Mouse (Mus musculus) stomach, embryonic 16.5 days (tissue): ENCODE data around the gene Zfp595. TPM values are rescaled to one million over a fixed set of nuclear protein-coding genes. Genes with fewer than 3 reads are reported as not detected.
A peak's percentile ranks its signal among the peaks of the same experiment; 100 is the strongest.
"Not testable (repeated sequence)": the region's sequence is repeated elsewhere in the genome, so short reads cannot be mapped to it uniquely, and the experiment has no call there.

Experiments used
- ATAC-seq: fragments of 200-750 bp; cut with Nextera tagmentation; 2 replicates; pipeline ENCODE4 v1.8.0; 2017; ENCODE audit warnings: moderate number of reproducible peaks, moderate TSS enrichment; ENCODE audit not compliant: insufficient read depth, low FRiP score
- H3K27ac ChIP-seq: fragments of 300-500 bp; sonication (generic); 2 replicates; pipeline ENCODE4 v1.5.1; 2014; ENCODE audit warnings: low read length
- H3K27me3 ChIP-seq: fragments of 300-500 bp; sonication (generic); 2 replicates; pipeline ENCODE4 v1.6.1; 2014; ENCODE audit warnings: low read length, control low read depth, mixed read lengths; ENCODE audit not compliant: control insufficient read depth, insufficient read depth
- H3K36me3 ChIP-seq: fragments of 300-500 bp; sonication (generic); 2 replicates; pipeline ENCODE4 v1.6.1; 2014; ENCODE audit warnings: low read length; ENCODE audit not compliant: control insufficient read depth, insufficient read depth
- H3K4me1 ChIP-seq: fragments of 300-500 bp; sonication (generic); 2 replicates; pipeline ENCODE4 v1.6.1; 2014; ENCODE audit warnings: low read length, control low read depth, mixed read lengths; ENCODE audit not compliant: control insufficient read depth, insufficient read depth
- H3K4me2 ChIP-seq: fragments of 300-500 bp; sonication (generic); 2 replicates; pipeline ENCODE4 v1.6.1; 2014; ENCODE audit warnings: low read depth, low read length, mixed read lengths
- H3K4me3 ChIP-seq: fragments of 300-500 bp; sonication (generic); replicated peaks from 2 replicates; pipeline ENCODE4 v1.5.1; 2014; ENCODE audit warnings: mild to moderate bottlenecking, low read length
- H3K9ac ChIP-seq: fragments of 300-500 bp; sonication (generic); 2 replicates; pipeline ENCODE4 v1.6.1; 2014; ENCODE audit warnings: low read length
- H3K9me3 ChIP-seq: fragments of 300-500 bp; sonication (generic); replicated peaks from 2 replicates; pipeline ENCODE4 v1.6.1; 2016; ENCODE audit warnings: low read length, control low read depth; ENCODE audit not compliant: control insufficient read depth
- WGBS: fragments of 180-500 bp; shearing (Covaris S2); extraction: QIAGEN DNeasy Blood & Tissue Kit; methylation state at CpG from one replicate; pipeline ENCODE4 v1.1.7; 2014; 5-methylcytosine and 5-hydroxymethylcytosine counted together
- polyA plus RNA-seq: library from polyadenylated mRNA; unstranded; fragments of >200 nt; fragmentation: Nextera tagmentation; extraction: Ambion mirVana; gene quantifications from 2 replicates; pipeline ENCODE4 v1.2.1, GENCODE M21; 2015

Gene Zfp595
- polyA plus RNA-seq, 1 experiment from 2014 or later: 3.1 TPM

- peak within 1 kb of the TSS; percentile 79 for H3K4me3 ChIP-seq
- peak within 1 kb of the TSS; percentile 65 for H3K4me2 ChIP-seq
- peak within 1 kb of the TSS; percentile 83 for H3K9ac ChIP-seq
- no peak within 1 kb of the TSS; the same call in 1 of the 2 replicates for H3K27ac ChIP-seq
- no peaks in the 10 kb centered on the region for H3K36me3 ChIP-seq
- no peaks in the 10 kb centered on the region; the same call in 1 of the 2 replicates for H3K9me3 ChIP-seq
- 8% methylated on average over 16 of the region's 16 CpGs for WGBS
- peak; percentile 98 for ATAC-seq
- H3K27me3 ChIP-seq: no peaks in the 10 kb centered on the region
- H3K4me1 ChIP-seq: 0 out of 2 replicates have a peak, but pooled peaks cover 3% of the 10 kb centered on the region
Measured at GRCm38 (mm10) chr13:67305822-67306672, 26.3 kb downstream of the Zfp595 start, which contains the start of gene Zfp457. Gene Zfp457, minus strand, starts transcription at chr13:67306485.

GRCm38 (mm10) chr13:67278314-67278713 is 54.1 kb downstream of the Zfp595 start, which contains the start of gene Zfp458:
Gene Zfp458, minus strand, starts transcription at chr13:67278466.
- ATAC-seq: peak; percentile 53; the same call in 1 of the 2 replicates
- WGBS: 34% methylated on average over 7 of the region's 7 CpGs
- no peak within 1 kb of the TSS for H3K9ac ChIP-seq

GRCm38 (mm10) chr13:67269383-67270065 is 62.8 kb downstream of the Zfp595 start:
- not testable (repeated sequence) for H3K9me3 ChIP-seq, H3K27me3 ChIP-seq, H3K27ac ChIP-seq, H3K36me3 ChIP-seq, H3K4me1 ChIP-seq
- 46% methylated on average over 8 of the region's 9 CpGs for WGBS
- peak overlapping the region; percentile 76 for H3K9ac ChIP-seq
- H3K4me2 ChIP-seq: peak overlapping the region; percentile 66
- peak; percentile 54; the same call in 1 of the 2 replicates for ATAC-seq
- peak overlapping the region; percentile 80 for H3K4me3 ChIP-seq

More at GRCm38 (mm10) chr13:67278314-67278713, 54.1 kb downstream of the Zfp595 start, which contains the start of gene Zfp458:
- Histone ChIP-seq H3K4me2 (0 out of 2 replicates have a peak within 1 kb of the TSS, but pooled peaks have one; percentile 15), H3K9me3 (no peaks in the 10 kb centered on the region), H3K4me1 (no peaks in the 10 kb centered on the region), H3K36me3 (no peaks in the 10 kb centered on the region), H3K27me3 (no peaks in the 10 kb centered on the region), H3K27ac (no peak within 1 kb of the TSS), H3K4me3 (no peak within 1 kb of the TSS)

DNA sequence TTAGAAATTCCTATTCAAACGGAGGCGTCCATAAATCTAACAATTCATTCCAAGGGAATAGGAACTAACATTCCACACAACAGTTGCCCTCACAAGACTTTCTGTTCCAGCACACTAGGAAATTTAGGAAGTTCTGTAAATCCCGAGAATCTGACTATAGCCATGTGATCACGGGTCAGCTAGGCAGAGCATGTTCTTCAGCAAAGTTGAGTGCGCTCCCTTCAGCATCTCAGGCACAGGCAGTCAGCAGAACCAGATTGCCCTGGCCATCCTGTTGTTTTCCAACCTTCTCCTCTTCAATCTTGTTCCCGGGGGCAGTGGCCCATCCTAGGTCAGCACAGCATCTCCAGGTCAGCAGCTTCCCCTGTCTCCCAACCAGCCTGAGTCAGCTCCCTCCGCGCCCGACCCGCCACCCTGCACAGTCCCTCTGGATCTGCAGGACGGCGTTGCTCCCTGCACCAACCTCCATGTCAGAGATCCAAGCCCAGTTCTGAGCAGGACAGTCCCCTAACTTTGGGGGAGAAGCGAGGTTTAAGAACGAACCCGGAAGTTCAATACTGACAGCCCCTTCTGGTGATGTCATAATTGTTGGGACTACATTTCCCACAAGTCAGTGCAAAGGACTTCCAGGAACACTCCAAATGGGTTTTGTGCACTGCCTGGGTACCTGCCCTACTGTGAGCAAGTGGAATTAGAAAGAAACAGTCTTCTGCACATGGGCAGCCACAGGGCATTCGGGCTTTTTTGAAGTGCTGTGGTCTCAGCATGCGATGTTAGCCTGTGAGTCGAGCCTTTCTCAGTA is 63.6 kb downstream of the Zfp595 start:
- Histone ChIP-seq H3K36me3 (no peaks in the 10 kb centered on the region), H3K4me2 (peak overlapping the region; percentile 66), H3K9me3 (no peaks in the 10 kb centered on the region), H3K4me3 (peak overlapping the region; percentile 80), H3K27ac (no peak overlapping the region), H3K27me3 (no peaks in the 10 kb centered on the region), H3K4me1 (no peaks in the 10 kb centered on the region), H3K9ac (peak overlapping the region; percentile 76)
- WGBS: 5% methylated on average over 18 of the region's 18 CpGs
- ATAC-seq: peak; percentile 96

Other genes with a start within 250 kb of the Zfp595 start
- 3.7 and 4.6 TPM in 2 replicates for gene Zfp708, start 234.6 kb downstream of the Zfp595 start, polyA plus RNA-seq
- 3.1 and 3.3 TPM in 2 replicates for gene Gm28557, start 224.0 kb downstream of the Zfp595 start, polyA plus RNA-seq
- 0.31 and 0.47 TPM in 2 replicates for gene Rslcan18, start 216.3 kb downstream of the Zfp595 start, polyA plus RNA-seq
- 1.9 and 2.1 TPM in 2 replicates for gene Zfp759, start 210.9 kb downstream of the Zfp595 start, polyA plus RNA-seq
- gene Rsl1, start 159.4 kb downstream of the Zfp595 start, polyA plus RNA-seq: 7.5 and 10.0 TPM in 2 replicates
- 2.1 and 2.2 TPM in 2 replicates for gene Zfp455, start 138.1 kb downstream of the Zfp595 start, polyA plus RNA-seq
- 1.4 and 1.6 TPM in 2 replicates for gene Zfp458, start 54.1 kb downstream of the Zfp595 start, polyA plus RNA-seq
- gene Zfp457, start 26.1 kb downstream of the Zfp595 start, polyA plus RNA-seq: 0.42 and 0.85 TPM in 2 replicates
- gene Gm28044, start 28.0 kb upstream of the Zfp595 start, polyA plus RNA-seq: 0.28 TPM in 1 of 2 replicates, not detected in the other
- gene Zfp953, start 28.0 kb upstream of the Zfp595 start, polyA plus RNA-seq: 1.4 and 1.5 TPM in 2 replicates
- 0.36 and 0.50 TPM in 2 replicates for gene Gm28041, start 43.2 kb upstream of the Zfp595 start, polyA plus RNA-seq
- 1.7 and 2.5 TPM in 2 replicates for gene Zfp456, start 43.2 kb upstream of the Zfp595 start, polyA plus RNA-seq
- 6.7 TPM in 2 replicates for gene Zfp429, start 67.2 kb upstream of the Zfp595 start, polyA plus RNA-seq
- 0.75 and 1.2 TPM in 2 replicates for gene Zfp459, start 88.8 kb upstream of the Zfp595 start, polyA plus RNA-seq
- gene Zfp874a, start 119.1 kb upstream of the Zfp595 start, polyA plus RNA-seq: 8.9 and 9.8 TPM in 2 replicates
- 2.8 and 2.9 TPM in 2 replicates for gene Zfp874b, start 151.7 kb upstream of the Zfp595 start, polyA plus RNA-seq
- 12.8 and 14.2 TPM in 2 replicates for gene Zfp58, start 168.0 kb upstream of the Zfp595 start, polyA plus RNA-seq
- gene Gm26965, start 193.6 kb upstream of the Zfp595 start, polyA plus RNA-seq: not detected in 2 replicates
- gene Zfp87, start 193.6 kb upstream of the Zfp595 start, polyA plus RNA-seq: 21.2 and 21.3 TPM in 2 replicates
- 11.2 and 12.4 TPM in 2 replicates for gene Zfp748, start 221.3 kb upstream of the Zfp595 start, polyA plus RNA-seq